Mouse (Mus musculus) megakaryocyte, embryonic 14.5 days (primary cell): Measurements from ENCODE around the gene Il25. TPM values are rescaled to one million over a fixed set of nuclear protein-coding genes. Genes with fewer than 3 reads are reported as not detected.
"Not testable (repeated sequence)": the region's sequence is repeated elsewhere in the genome, so short reads cannot be mapped to it uniquely, and the experiment has no call there.

Source experiments
- H3K27me3 ChIP-seq: replicated peaks from 2 replicates; pipeline ENCODE3; 2012; ENCODE audit warnings: inconsistent platforms
- H3K36me3 ChIP-seq: replicated peaks from 2 replicates; pipeline ENCODE3; 2012; ENCODE audit warnings: low read length, inconsistent platforms, mixed read lengths
- H3K4me1 ChIP-seq: 2 replicates; pipeline ENCODE4 v1.6.1; 2012; ENCODE audit warnings: inconsistent platforms
- H3K4me3 ChIP-seq: replicated peaks from 2 replicates; pipeline ENCODE3; 2012; ENCODE audit warnings: moderate library complexity, mild to moderate bottlenecking, inconsistent platforms
- H3K9me3 ChIP-seq: 2 replicates; pipeline ENCODE4 v1.6.1; 2012; ENCODE audit warnings: inconsistent platforms
- FLI1 ChIP-seq: IDR thresholded peaks from 2 replicates; pipeline ENCODE4 v1.6.1; 2012; ENCODE audit warnings: low read length, inconsistent platforms, mixed read lengths
- GATA1 ChIP-seq: IDR thresholded peaks from 3 replicates; pipeline ENCODE4 v1.6.1; 2012; ENCODE audit warnings: mixed read lengths, low read length, inconsistent platforms, borderline replicate concordance
- polyA plus RNA-seq: library from polyadenylated mRNA; stranded (reverse); fragments of >175 nt; gene quantifications from 2 replicates; pipeline ENCODE4 v1.2.3, GENCODE M21; 2012; ENCODE audit warnings: low replicate concordance; ENCODE audit not compliant: insufficient read depth

The Il25 gene
- polyA plus RNA-seq, 1 experiment: not detected

DNA sequence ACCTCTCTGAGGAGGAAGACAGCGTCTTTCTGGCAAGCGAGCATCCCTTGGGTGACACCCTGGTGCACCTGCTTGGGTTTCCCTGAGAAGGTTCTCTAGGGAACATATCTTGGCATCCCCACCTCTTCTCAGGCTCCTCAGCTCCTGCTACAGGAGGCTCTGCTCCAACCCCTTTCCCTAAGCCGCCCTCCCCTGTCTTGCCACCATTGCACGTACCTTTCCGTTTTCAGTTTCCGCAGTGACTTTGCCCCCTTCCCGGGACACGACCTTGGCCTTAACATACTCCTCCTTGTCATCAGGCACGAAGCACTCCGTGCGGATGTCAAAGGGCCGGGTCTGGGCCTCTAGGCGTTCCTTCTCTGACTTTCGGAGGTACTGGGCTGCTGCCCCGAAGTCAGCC is 32.5 kb downstream of the Il25 start:
- H3K4me3 ChIP-seq: no peak overlapping the region
- peaks cover 6% of the 10 kb centered on the region; the same call in 1 of the 2 replicates for H3K9me3 ChIP-seq
- TF ChIP-seq GATA1 (no peak), FLI1 (no peak)
- H3K27me3 ChIP-seq: peaks cover 84% of the 10 kb centered on the region
- H3K4me1 ChIP-seq: peaks cover 4% of the 10 kb centered on the region; the same call in 1 of the 2 replicates
- no peaks in the 10 kb centered on the region for H3K36me3 ChIP-seq

- H3K9me3 ChIP-seq: peaks cover 6% of the 10 kb centered on the region; the same call in 1 of the 2 replicates
- peaks cover 4% of the 10 kb centered on the region; the same call in 1 of the 2 replicates for H3K4me1 ChIP-seq
- H3K27me3 ChIP-seq: peaks cover 86% of the 10 kb centered on the region
- no peak overlapping the region for H3K4me3 ChIP-seq
- no peak for TF ChIP-seq FLI1
- no peak for TF ChIP-seq GATA1
- H3K36me3 ChIP-seq: no peaks in the 10 kb centered on the region
These were observed 33.1 kb downstream of the Il25 start for GRCm38 (mm10) chr14:54965631-54966030.

DNA sequence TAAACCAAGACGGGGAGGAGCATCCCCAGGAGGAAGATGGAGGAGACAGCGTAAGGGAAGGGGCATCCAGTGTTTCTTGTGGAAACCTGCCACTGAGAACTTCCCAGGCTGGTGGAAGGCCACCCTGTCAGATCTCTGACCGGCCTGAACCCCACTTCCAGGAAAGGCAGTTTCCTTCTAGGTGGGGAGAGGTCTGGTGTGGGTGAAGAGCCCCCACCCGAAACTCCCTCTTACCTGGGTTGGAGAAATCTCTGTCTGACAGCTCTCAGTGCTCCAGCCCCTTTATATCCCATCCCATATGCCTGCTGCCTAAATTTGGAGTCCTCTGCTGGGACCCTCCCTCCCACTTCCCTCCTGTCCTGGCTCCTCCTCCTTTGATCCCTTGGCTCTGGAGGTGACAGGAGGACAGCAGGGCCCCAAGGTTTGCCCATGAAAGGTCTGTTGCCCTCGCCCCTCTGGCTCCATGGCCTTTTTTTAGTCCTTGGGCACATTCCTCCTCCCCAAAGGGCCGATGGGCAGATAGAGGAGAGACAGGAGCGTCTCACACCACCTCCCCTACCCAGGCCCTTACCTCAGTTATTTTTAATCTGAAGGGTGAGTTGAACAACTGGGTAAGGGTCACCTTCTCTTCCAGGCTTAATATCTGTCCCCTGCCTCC is 34.0 kb downstream of the Il25 start, which contains the start of gene Myh6:
Gene Myh6, minus strand, starts transcription at position 608 of the 658 bp plus-strand sequence.
- no peaks in the 10 kb centered on the region for H3K36me3 ChIP-seq
- TF ChIP-seq FLI1 (no peak), GATA1 (no peak)
- H3K4me3 ChIP-seq: no peak within 1 kb of the TSS
- peaks cover 6% of the 10 kb centered on the region; the same call in 1 of the 2 replicates for H3K9me3 ChIP-seq
- H3K27me3 ChIP-seq: peaks cover 84% of the 10 kb centered on the region
- no peaks in the 10 kb centered on the region for H3K4me1 ChIP-seq

DNA sequence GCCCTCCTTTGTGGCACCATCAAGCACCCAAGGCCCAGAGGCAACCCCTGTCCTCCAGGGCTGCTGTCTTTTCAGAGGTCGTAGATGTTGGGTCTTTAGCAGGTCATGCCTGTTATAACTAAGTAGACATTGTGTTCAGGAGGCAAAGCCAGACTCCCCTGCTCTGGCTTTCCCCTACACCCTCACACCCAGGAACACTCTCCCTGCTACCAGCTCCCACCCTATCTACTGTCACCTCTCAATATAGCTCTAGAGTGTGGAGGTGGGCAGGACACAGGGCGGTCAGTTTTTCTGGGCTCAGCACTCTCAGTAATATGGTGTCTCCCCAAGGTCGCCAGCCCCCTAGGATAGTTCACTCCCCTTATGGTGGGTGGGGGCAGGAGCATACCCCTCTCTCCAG is 35.4 kb downstream of the Il25 start:
- no peaks in the 10 kb centered on the region for H3K36me3 ChIP-seq
- H3K9me3 ChIP-seq: peaks cover 6% of the 10 kb centered on the region; the same call in 1 of the 2 replicates
- H3K4me3 ChIP-seq: no peak overlapping the region
- H3K4me1 ChIP-seq: no peaks in the 10 kb centered on the region
- H3K27me3 ChIP-seq: peaks cover 78% of the 10 kb centered on the region
- TF ChIP-seq FLI1: no peak

GRCm38 (mm10) chr14:54968344-54968743 is 35.8 kb downstream of the Il25 start:
- Histone ChIP-seq H3K9me3 (peaks cover 6% of the 10 kb centered on the region; the same call in 1 of the 2 replicates), H3K4me3 (no peak overlapping the region), H3K27me3 (peaks cover 78% of the 10 kb centered on the region), H3K4me1 (no peaks in the 10 kb centered on the region), H3K36me3 (no peaks in the 10 kb centered on the region)
- no peak for TF ChIP-seq FLI1
- TF ChIP-seq GATA1: no peak

DNA sequence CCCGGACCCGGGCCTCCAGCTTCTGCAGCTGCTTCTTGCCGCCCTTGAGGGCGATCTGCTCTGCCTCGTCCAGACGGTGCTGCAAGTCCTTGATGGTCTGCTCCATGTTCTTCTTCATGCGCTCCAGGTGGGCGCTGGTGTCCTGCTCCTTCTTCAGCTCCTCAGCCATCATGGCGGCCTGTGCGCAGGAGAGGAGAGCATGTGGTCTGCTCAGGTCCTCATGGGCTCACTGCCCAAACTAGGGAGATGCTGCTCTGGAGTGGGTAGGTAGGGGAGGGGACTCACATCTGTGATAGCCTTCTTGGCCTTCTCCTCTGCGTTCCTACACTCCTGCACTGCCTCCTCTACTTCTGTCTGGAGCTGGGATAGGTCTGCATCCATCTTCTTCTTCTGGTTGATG is 40.3 kb downstream of the Il25 start:
- H3K4me3 ChIP-seq, H3K9me3 ChIP-seq, H3K4me1 ChIP-seq, H3K36me3 ChIP-seq: not testable (repeated sequence)
- peaks cover 58% of the 10 kb centered on the region for H3K27me3 ChIP-seq

DNA sequence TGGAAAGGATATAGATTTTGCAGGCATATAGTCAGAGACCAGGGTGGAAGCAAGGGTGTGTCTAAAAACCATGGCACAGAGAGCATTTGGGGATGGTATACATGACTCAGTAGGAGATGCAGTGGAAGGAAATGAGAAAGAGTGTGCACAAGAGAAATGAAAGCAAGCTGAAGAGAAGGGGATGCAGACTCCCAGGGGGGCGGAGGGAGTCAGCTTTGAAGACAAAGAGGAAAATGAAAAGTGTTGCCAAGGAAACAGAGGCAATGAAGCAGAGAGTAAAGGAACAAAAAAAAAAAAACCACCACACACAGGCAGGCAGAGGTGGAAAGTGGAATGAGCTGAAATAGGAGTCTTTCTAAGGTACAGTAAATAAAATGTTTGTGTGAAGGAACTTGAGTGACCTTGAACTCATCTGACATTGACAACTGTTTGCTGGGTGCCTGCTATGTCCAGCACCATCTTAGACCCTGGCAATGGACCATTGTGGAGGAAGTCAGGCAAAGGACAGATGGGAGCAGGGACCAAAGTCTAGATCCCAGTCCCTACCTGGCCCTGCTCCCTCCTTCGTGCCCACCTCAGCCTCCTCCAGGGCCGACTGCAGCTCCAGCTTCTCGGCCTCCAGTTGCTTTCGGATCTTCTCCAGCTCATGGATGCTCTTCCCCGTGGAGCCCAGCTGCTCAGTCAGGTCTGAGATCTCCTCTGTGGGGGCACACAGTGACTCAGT is 41.7 kb downstream of the Il25 start:
- no peak for TF ChIP-seq FLI1
- no peak for TF ChIP-seq GATA1
- no peaks in the 10 kb centered on the region for H3K9me3 ChIP-seq
- peaks cover 58% of the 10 kb centered on the region for H3K27me3 ChIP-seq
- H3K4me3 ChIP-seq: no peak overlapping the region
- no peaks in the 10 kb centered on the region for H3K4me1 ChIP-seq
- no peaks in the 10 kb centered on the region for H3K36me3 ChIP-seq

DNA sequence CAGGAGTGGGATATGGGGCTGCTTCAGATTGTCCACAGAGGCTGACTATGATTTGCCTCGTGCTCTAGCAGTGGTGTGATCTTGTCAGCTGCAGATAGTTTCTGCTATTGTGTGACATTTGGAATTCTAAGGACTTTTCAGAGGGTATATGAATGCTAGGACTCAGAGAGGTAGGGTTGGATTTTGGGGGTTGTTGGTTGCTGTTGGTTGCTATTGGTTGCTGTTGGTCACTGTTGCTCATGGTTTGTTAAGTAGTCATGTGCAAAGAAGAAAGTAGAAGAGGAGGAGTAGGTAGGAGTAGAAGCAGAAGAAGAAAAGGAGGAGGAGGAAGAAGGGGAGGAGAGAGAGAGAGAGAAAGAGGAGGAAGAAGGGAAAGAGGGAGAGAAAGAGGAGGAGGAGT is 44.1 kb downstream of the Il25 start, which contains the start of gene Gm17428:
Gene Gm17428, plus strand, starts transcription at position 301 of the 400 bp plus-strand sequence.
- Histone ChIP-seq H3K4me3 (no peak within 1 kb of the TSS), H3K4me1 (peaks cover 6% of the 10 kb centered on the region), H3K9me3 (no peaks in the 10 kb centered on the region), H3K36me3 (no peaks in the 10 kb centered on the region), H3K27me3 (peaks cover 44% of the 10 kb centered on the region)
- no peak for TF ChIP-seq GATA1
- no peak for TF ChIP-seq FLI1

DNA sequence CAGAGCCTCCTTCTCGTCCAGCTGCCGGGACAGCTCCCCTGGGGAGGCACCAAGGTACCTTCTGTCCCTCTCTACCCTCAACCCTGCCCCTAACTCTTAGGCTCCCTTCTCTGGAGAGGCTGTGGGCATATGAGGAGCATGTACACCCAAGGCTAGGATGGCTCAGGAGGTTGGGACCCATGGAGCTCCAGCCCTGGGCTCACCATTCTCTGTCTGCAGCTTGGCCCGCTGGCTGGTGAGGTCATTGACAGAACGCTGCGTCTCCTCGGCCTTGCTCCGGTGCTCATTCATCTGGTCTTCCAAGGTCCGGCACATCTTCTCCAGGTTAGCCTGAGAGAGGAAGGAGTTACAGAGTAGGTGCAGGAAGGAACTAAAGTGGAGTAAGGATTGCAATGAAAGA is 46.2 kb downstream of the Il25 start:
- TF ChIP-seq GATA1 (no peak), FLI1 (no peak)
- H3K9me3 ChIP-seq: no peaks in the 10 kb centered on the region
- H3K4me1 ChIP-seq: peaks cover 6% of the 10 kb centered on the region
- H3K36me3 ChIP-seq: no peaks in the 10 kb centered on the region
- H3K27me3 ChIP-seq: peaks cover 49% of the 10 kb centered on the region
- H3K4me3 ChIP-seq: no peak overlapping the region

- Histone ChIP-seq H3K4me1 (peaks cover 6% of the 10 kb centered on the region), H3K4me3 (no peak overlapping the region), H3K9me3 (no peaks in the 10 kb centered on the region), H3K36me3 (no peaks in the 10 kb centered on the region), H3K27me3 (peaks cover 48% of the 10 kb centered on the region)
- TF ChIP-seq FLI1 (no peak), GATA1 (no peak)
These were observed 49.4 kb downstream of the Il25 start for GRCm38 (mm10) chr14:54981934-54982333.

Other genes with a start within 250 kb of the Il25 start
- gene 1700123O20Rik, start 246.5 kb upstream of the Il25 start, polyA plus RNA-seq: 28.9 and 131 TPM in 2 replicates
- 85.2 and 218 TPM in 2 replicates for gene Acin1, start 245.8 kb upstream of the Il25 start, polyA plus RNA-seq
- gene Gm29776, start 233.9 kb upstream of the Il25 start, polyA plus RNA-seq: not detected in 2 replicates
- gene Cebpe, start 220.5 kb upstream of the Il25 start, polyA plus RNA-seq: 17.3 TPM in 1 of 2 replicates, not detected in the other
- 4.4 and 13.9 TPM in 2 replicates for gene Slc7a8, start 150.7 kb upstream of the Il25 start, polyA plus RNA-seq
- gene Rnf212b, start 118.6 kb upstream of the Il25 start, polyA plus RNA-seq: not detected in 2 replicates
- 1.6 and 2.1 TPM in 2 replicates for gene Homez, start 61.7 kb upstream of the Il25 start, polyA plus RNA-seq
- 1.7 and 2.8 TPM in 2 replicates for gene Ppp1r3e, start 55.1 kb upstream of the Il25 start, polyA plus RNA-seq
- 15.0 and 39.5 TPM in 2 replicates for gene Bcl2l2, start 49.3 kb upstream of the Il25 start, polyA plus RNA-seq
- gene Gm20521, start 49.3 kb upstream of the Il25 start, polyA plus RNA-seq: 1.6 TPM in 1 of 2 replicates, not detected in the other
- gene Pabpn1, start 40.2 kb upstream of the Il25 start, polyA plus RNA-seq: 94.8 and 258 TPM in 2 replicates
- gene Slc22a17, start 19.6 kb upstream of the Il25 start, polyA plus RNA-seq: 0.93 and 1.1 TPM in 2 replicates
- not detected in 2 replicates for gene Efs, start 6.6 kb upstream of the Il25 start, polyA plus RNA-seq
- not detected in 2 replicates for gene Cmtm5, start 3.6 kb downstream of the Il25 start, polyA plus RNA-seq
- not detected in 2 replicates for gene Myh6, start 34.2 kb downstream of the Il25 start, polyA plus RNA-seq
- gene Gm17428, start 44.2 kb downstream of the Il25 start, polyA plus RNA-seq: not detected in 2 replicates
- gene Myh7, start 61.9 kb downstream of the Il25 start, polyA plus RNA-seq: not detected in 2 replicates
- gene Ngdn, start 82.8 kb downstream of the Il25 start, polyA plus RNA-seq: 6.0 and 37.4 TPM in 2 replicates
- gene Zfhx2, start 159.6 kb downstream of the Il25 start, polyA plus RNA-seq: 10.0 and 16.4 TPM in 2 replicates
- 2.4 and 2.9 TPM in 2 replicates for gene Thtpa, start 162.1 kb downstream of the Il25 start, polyA plus RNA-seq
- gene Ap1g2, start 173.9 kb downstream of the Il25 start, polyA plus RNA-seq: 8.5 and 13.4 TPM in 2 replicates
- gene Jph4, start 184.2 kb downstream of the Il25 start, polyA plus RNA-seq: 0.21 and 1.4 TPM in 2 replicates